Mouse (Mus musculus): Measurements from ENCODE around the gene Jam3.

DNA sequence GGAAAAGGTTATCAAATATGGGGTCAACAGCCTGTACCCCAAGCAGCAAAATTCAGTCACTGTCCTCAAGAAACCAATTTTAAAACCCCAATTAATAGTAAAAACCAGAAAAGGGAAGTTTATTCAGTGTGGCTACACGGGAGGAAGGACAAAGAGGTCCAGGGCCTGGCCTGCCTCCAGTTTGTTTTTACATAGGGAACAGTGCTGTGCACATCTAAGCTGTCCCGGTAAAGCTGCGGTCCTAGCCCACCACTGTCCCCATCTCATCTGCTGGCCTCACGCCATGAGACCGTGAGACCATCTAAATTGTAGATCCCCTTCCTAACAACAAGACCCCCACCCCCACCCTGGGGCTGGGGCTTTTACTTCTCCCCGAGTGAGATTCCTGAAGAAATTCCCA lies 29.8 kb downstream of the Jam3 start:
- TF ChIP-seq POLR2A (IDR thresholded peaks at IDR 0.05; ENCODE audit: insufficient read length, low read depth) (no peak), MAX (IDR thresholded peaks at IDR 0.05; ENCODE audit: low read depth) (no peak), MYOG (IDR thresholded peaks at IDR 0.05; ENCODE audit: control insufficient read depth in 1 of 3, insufficient read depth in 1 of 3, insufficient read length in 2 of 3, low read depth in 2 of 3) (no peak), E2F4 (IDR thresholded peaks at IDR 0.05; ENCODE audit: insufficient read depth) (no peak), POLR2AphosphoS2 (IDR thresholded peaks at IDR 0.05; ENCODE audit: insufficient read length, low read depth) (no peak), USF1 (IDR thresholded peaks at IDR 0.05; ENCODE audit: low read depth) (no peak)

Data from myocyte (in vitro differentiated cells).